Mouse (Mus musculus): ENCODE measurements around the gene Kyat3. TPM values are rescaled to one million over a fixed set of nuclear protein-coding genes. Genes with fewer than 3 reads are reported as not detected.

Kyat3 gene
- total and polyA plus RNA-seq, 3 experiments = 11.7 to 25.6 TPM; not detected in 1

DNA sequence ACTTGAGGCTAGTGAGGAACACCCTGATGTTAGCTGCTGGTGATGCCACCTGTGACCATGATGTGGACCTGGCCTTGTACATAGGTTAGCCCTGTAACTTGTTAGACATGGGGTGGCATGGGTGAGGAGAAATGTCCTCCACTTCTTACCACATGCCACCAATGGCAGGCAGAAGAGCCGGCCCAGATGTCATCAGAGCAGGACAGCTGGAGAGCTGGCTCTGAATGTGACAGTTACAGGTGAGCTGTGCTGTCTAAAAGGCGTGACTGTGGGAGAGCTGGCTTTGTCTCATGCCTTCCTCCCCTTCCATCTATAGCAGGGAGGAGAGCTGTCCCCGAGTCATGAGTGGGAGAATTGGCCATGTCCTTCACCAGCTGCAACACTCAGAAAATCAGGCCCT, 94.7 kb downstream of the Kyat3 start:
- no peaks in the 10 kb centered on the region for H3K9me3 ChIP-seq (replicated peaks; ENCODE audit: insufficient read depth, low read length)
- no peak overlapping the region for H3K27ac ChIP-seq (ENCODE audit: control insufficient read depth, low read depth, low read length)
- no peak overlapping the region for H3K9ac ChIP-seq (ENCODE audit: control insufficient read depth, low read depth, low read length, poor library complexity, severe bottlenecking)
- no peaks in the 10 kb centered on the region for H3K4me1 ChIP-seq (ENCODE audit: control insufficient read depth in 1 of 2, insufficient read depth in 2 of 2, low read length in 2 of 2)
- H3K27me3 ChIP-seq (ENCODE audit: control insufficient read depth in 1 of 2, insufficient read depth in 2 of 2, low read length in 2 of 2) = no peaks in the 10 kb centered on the region
- TF ChIP-seq CTCF (IDR thresholded peaks at IDR 0.05 in 2 of 3, conservative IDR thresholded peaks at IDR 0.05 in 1 of 3; ENCODE audit: control insufficient read depth in 1 of 3, insufficient read depth in 1 of 3, low read depth in 2 of 3, low read length in 3 of 3, poor library complexity in 1 of 3, severe bottlenecking in 1 of 3) = no peak
- DNase-seq (ENCODE audit: low read depth, low spot score) = no peak
- H3K79me2 ChIP-seq (ENCODE audit: control insufficient read depth, insufficient read depth, low read length, poor library complexity) = no peaks in the 10 kb centered on the region
- H3K4me3 ChIP-seq (ENCODE audit: control insufficient read depth in 1 of 2, insufficient read depth in 1 of 2, low read depth in 2 of 2, low read length in 2 of 2) = no peak overlapping the region
- H3K36me3 ChIP-seq (ENCODE audit: control insufficient read depth in 1 of 2, insufficient read depth in 2 of 2, low read length in 2 of 2) = peaks cover 0 to 39% of the 10 kb centered on the region in 2 experiments; a peak in 2 of 4 replicates

Other genes starting within 250 kb of the Kyat3 start
- gene Gbp5, start 207.1 kb upstream of the Kyat3 start, total RNA-seq (2012; rRNA removed) = not detected in 2 replicates
- gene Gbp5, start 207.1 kb upstream of the Kyat3 start, polyA plus RNA-seq (2012; ENCODE audit: insufficient read depth in 1 of 2, insufficient read length in 2 of 2, low read depth in 1 of 2, low replicate concordance in 2 of 2, missing spikeins in 1 of 2) = under 1 TPM in 1 of 2 experiments, not detected in 1; 0.03 TPM
- 1.6 and 3.9 TPM in 2 replicates for gene Gbp7, start 170.7 kb upstream of the Kyat3 start, total RNA-seq (2012; rRNA removed)
- 1 to 10 TPM in 1 of 2 experiments, not detected in 1; 1.9 TPM for gene Gbp7, start 170.7 kb upstream of the Kyat3 start, polyA plus RNA-seq (2012; ENCODE audit: insufficient read depth in 1 of 2, insufficient read length in 2 of 2, low read depth in 1 of 2, low replicate concordance in 2 of 2, missing spikeins in 1 of 2)
- gene Gbp3, start 141.0 kb upstream of the Kyat3 start, total RNA-seq (2012; rRNA removed) = 0.20 and 0.35 TPM in 2 replicates
- gene Gbp3, start 141.0 kb upstream of the Kyat3 start, polyA plus RNA-seq (2012; ENCODE audit: insufficient read depth in 1 of 2, insufficient read length in 2 of 2, low read depth in 1 of 2, low replicate concordance in 2 of 2, missing spikeins in 1 of 2) = under 1 TPM in 1 of 2 experiments, not detected in 1; 0.85 TPM
- not detected in 2 replicates for gene Gbp2b, start 106.2 kb upstream of the Kyat3 start, total RNA-seq (2012; rRNA removed)
- gene Gbp2b, start 106.2 kb upstream of the Kyat3 start, polyA plus RNA-seq (2012; ENCODE audit: insufficient read depth in 1 of 2, insufficient read length in 2 of 2, low read depth in 1 of 2, low replicate concordance in 2 of 2, missing spikeins in 1 of 2) = not detected
- 0.04 TPM in 1 of 2 replicates, not detected in the other for gene Gbp2, start 80.4 kb upstream of the Kyat3 start, total RNA-seq (2012; rRNA removed)
- gene Gbp2, start 80.4 kb upstream of the Kyat3 start, polyA plus RNA-seq (2012; ENCODE audit: insufficient read depth in 1 of 2, insufficient read length in 2 of 2, low read depth in 1 of 2, low replicate concordance in 2 of 2, missing spikeins in 1 of 2) = under 1 TPM in 1 of 2 experiments, not detected in 1; 0.03 TPM
- 35.5 and 42.3 TPM in 2 replicates for gene Gtf2b, start 64.0 kb downstream of the Kyat3 start, total RNA-seq (2012; rRNA removed)
- gene Gtf2b, start 64.0 kb downstream of the Kyat3 start, polyA plus RNA-seq (2012; ENCODE audit: insufficient read depth in 1 of 2, insufficient read length in 2 of 2, low read depth in 1 of 2, low replicate concordance in 2 of 2, missing spikeins in 1 of 2) = 10 to 100 TPM in 1 of 2 experiments, not detected in 1; 40.0 TPM
- 33.5 and 38.6 TPM in 2 replicates for gene Pkn2, start 181.0 kb downstream of the Kyat3 start, total RNA-seq (2012; rRNA removed)
- 10 to 100 TPM; 34.7 to 38.8 TPM for gene Pkn2, start 181.0 kb downstream of the Kyat3 start, polyA plus RNA-seq (2012; ENCODE audit: insufficient read depth in 1 of 2, insufficient read length in 2 of 2, low read depth in 1 of 2, low replicate concordance in 2 of 2, missing spikeins in 1 of 2)

Data from MEL (cell line).